In genomic region chr2:146469707-146470420, GRCm38 (mm10) we compare ENCODE assay signal across 8 mouse cellular contexts. TPM values are rescaled to one million over a fixed set of nuclear protein-coding genes. Genes with fewer than 3 reads are reported as not detected.
DNase-seq lines count a peak whose midpoint lies in the region; ATAC-seq and TF ChIP-seq lines count a peak whose summit lies in the region.

No protein-coding gene starts in this region.

- DNase-seq in heart, adult 8-10 months (ENCODE audit: low spot score) = peak; percentile 34
- no peak for DNase-seq in heart, postnatal 25 days (ENCODE audit: low spot score)
- peak; percentile 30 for DNase-seq in Muller cell, postnatal 12 days (ENCODE audit: inconsistent ontology term)
- DNase-seq in embryo, embryonic 9.5 days (ENCODE audit: extremely low spot score) = peak; percentile 14
- peak; percentile 62 for DNase-seq in kidney, adult 9 months
- no peak for DNase-seq in liver, postnatal 0 days
- DNase-seq in stomach, postnatal 0 days (ENCODE audit: low spot score) = no peak
- DNase-seq in urinary bladder, postnatal 36 days (ENCODE audit: low spot score in 2 of 2) = no peak

- no peak overlapping the region for H3K4me3 ChIP-seq in liver, postnatal 0 days (ENCODE audit: low read depth, low read length)
- H3K4me3 ChIP-seq in stomach, postnatal 0 days (ENCODE audit: low read depth, low read length) = no peak overlapping the region

- 0 out of 2 replicates have a peak, but pooled peaks have one; percentile 31 for ATAC-seq in liver, postnatal 0 days
- 0 out of 2 replicates have a peak, but pooled peaks have one; percentile 66 for ATAC-seq in stomach, postnatal 0 days (ENCODE audit: low FRiP score, low TSS enrichment)

- no peak overlapping the region for H3K9ac ChIP-seq in liver, postnatal 0 days (replicated peaks)
- no peak overlapping the region for H3K9ac ChIP-seq in stomach, postnatal 0 days (ENCODE audit: low read length)

- intact Hi-C loops in heart, postnatal 25 days (cut with DNase I) = loop anchor here (1.0 to 10.0 kb wide), 2 partner anchors 143 to 705 kb away; no protein-coding TSS in a partner anchor

- H3K4me2 ChIP-seq in liver, postnatal 0 days (ENCODE audit: low read depth, low read length) = peak overlapping the region; percentile 30; the same call in 1 of the 2 replicates
- no peak overlapping the region for H3K4me2 ChIP-seq in stomach, postnatal 0 days (replicated peaks; ENCODE audit: low read depth)

- no peak overlapping the region for H3K27ac ChIP-seq in liver, postnatal 0 days (ENCODE audit: low read depth)
- H3K27ac ChIP-seq in stomach, postnatal 0 days (replicated peaks) = no peak overlapping the region

- 38% methylated on average over 12 of the region's 12 CpGs for WGBS in liver, postnatal 0 days (ENCODE audit: insufficient replicate concordance)
- WGBS in stomach, postnatal 0 days = 29% methylated on average over 12 of the region's 12 CpGs

- H3K36me3 ChIP-seq in liver, postnatal 0 days (replicated peaks; ENCODE audit: insufficient read depth, low read length) = no peaks in the 10 kb centered on the region
- H3K36me3 ChIP-seq in stomach, postnatal 0 days (ENCODE audit: control insufficient read depth, insufficient read depth, low read length) = no peaks in the 10 kb centered on the region

- TF ChIP-seq CTCF in liver, postnatal 0 days (IDR thresholded peaks at IDR 0.05; ENCODE audit: low read depth) = peak; percentile 86
- peak; percentile 91 for TF ChIP-seq CTCF in stomach, postnatal 0 days (IDR thresholded peaks at IDR 0.05; ENCODE audit: low read depth)

- no peak for TF ChIP-seq EP300 in liver, postnatal 0 days (IDR thresholded peaks at IDR 0.05; ENCODE audit: low read depth)
- TF ChIP-seq EP300 in stomach, postnatal 0 days (optimal IDR thresholded peaks at IDR 0.05) = no peak

- no peaks in the 10 kb centered on the region for H3K27me3 ChIP-seq in liver, postnatal 0 days (ENCODE audit: insufficient read depth, low read length)
- no peaks in the 10 kb centered on the region for H3K27me3 ChIP-seq in stomach, postnatal 0 days (ENCODE audit: control insufficient read depth, insufficient read depth, low read length)

- H3K9me3 ChIP-seq in liver, postnatal 0 days (ENCODE audit: low read length) = no peaks in the 10 kb centered on the region
- no peaks in the 10 kb centered on the region for H3K9me3 ChIP-seq in stomach, postnatal 0 days (ENCODE audit: control insufficient read depth, low read length)

- H3K4me1 ChIP-seq in liver, postnatal 0 days (ENCODE audit: insufficient read depth) = peaks cover 4% of the 10 kb centered on the region; the same call in 1 of the 2 replicates
- H3K4me1 ChIP-seq in stomach, postnatal 0 days (replicated peaks; ENCODE audit: control insufficient read depth, insufficient read depth) = no peaks in the 10 kb centered on the region

RNA-seq across cellular contexts. Expression of gene Ralgapa2, which starts 42.3 kb away (rescaled TPM):
- 10 to 100 TPM; 38.6 to 45.9 (median 41.2) TPM for total RNA-seq in heart, adult 8-10 months (2022)
- total RNA-seq in heart, postnatal 25 days (2021) = 10 to 100 TPM; 40.4 to 46.1 TPM
- polyA plus RNA-seq in liver, postnatal 0 days (2015; fragmentation: Nextera tagmentation; extraction: Ambion mirVana) = 3.7 and 4.1 TPM in 2 replicates
- polyA plus RNA-seq in stomach, postnatal 0 days (2015; fragmentation: Nextera tagmentation; extraction: Ambion mirVana) = 3.1 and 3.3 TPM in 2 replicates

Comparison
In these comparisons a context has a peak if more than half of its experiments do, and no peak if none do; other contexts are left out.
1. DNase-seq: peak in heart, adult 8-10 months (single experiment), Muller cell, postnatal 12 days (single experiment), embryo, embryonic 9.5 days (single experiment) and kidney, adult 9 months (single experiment); none in heart, postnatal 25 days (single experiment), liver, postnatal 0 days (single experiment), stomach, postnatal 0 days (single experiment) and urinary bladder, postnatal 36 days (0 of 2).